Mouse (Mus musculus): ENCODE measurements around the gene Nfyc.
A peak's percentile ranks its signal among the peaks of the same experiment; 100 is the strongest.

- 0 out of 2 replicates have a peak, but pooled peaks have one; percentile 40 for TF ChIP-seq EP300 (IDR thresholded peaks at IDR 0.05; ENCODE audit: insufficient read depth, low read depth, low read length)
- TF ChIP-seq CTCF (IDR thresholded peaks at IDR 0.05), result peak; percentile 89
- TF ChIP-seq POLR2A (IDR thresholded peaks at IDR 0.05; ENCODE audit: insufficient read depth, low read depth, low read length), result no peak
These were observed 76.1 kb downstream of the Nfyc start for GRCm38 (mm10) chr4:120755299-120755698.

Measured in heart, adult 2 months (tissue).